Mouse (Mus musculus): Measurements from ENCODE around the gene Slc38a6.

DNA sequence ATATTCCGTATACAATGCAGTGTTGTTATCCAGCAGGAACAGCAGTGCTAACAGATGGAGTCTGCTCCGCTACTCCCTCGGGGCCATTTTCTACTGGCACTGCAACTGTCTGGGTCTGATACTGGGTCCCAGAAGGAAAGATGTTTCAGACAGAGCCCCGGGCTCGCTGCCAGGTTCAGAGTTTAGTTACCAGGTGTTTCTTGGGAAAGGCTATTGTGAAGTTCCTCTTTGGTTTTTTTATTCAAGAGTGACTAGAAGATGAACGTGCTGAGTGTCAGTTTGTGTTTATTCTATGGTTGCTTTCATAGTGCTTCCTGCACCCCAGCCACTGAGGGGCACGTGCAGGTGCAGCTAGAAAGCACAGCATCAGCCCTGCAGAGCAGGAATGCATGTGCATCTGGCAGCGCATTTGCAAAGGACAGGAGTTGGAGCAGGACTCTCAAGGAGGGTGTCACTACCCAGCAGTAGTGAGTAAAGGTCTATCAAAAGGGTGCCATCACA lies 47.5 kb downstream of the Slc38a6 start:
- TF ChIP-seq EP300 (IDR thresholded peaks at IDR 0.05; ENCODE audit: insufficient read depth, low read depth, low read length) (no peak), POLR2A (IDR thresholded peaks at IDR 0.05; ENCODE audit: insufficient read depth, low read length) (no peak), CTCF (IDR thresholded peaks at IDR 0.05; ENCODE audit: low read depth, low read length) (no peak)
